Mouse (Mus musculus) CH12.LX (cell line): ENCODE measurements around the gene Abhd16a. TPM values are rescaled to one million over a fixed set of nuclear protein-coding genes. Genes with fewer than 3 reads are reported as not detected.

Source experiments
- DNase-seq: peaks from one replicate; pipeline ENCODE4 v3.0.0-alpha.2; 2013; ENCODE audit errors: extremely low read depth
- H3K27ac ChIP-seq: 2 replicates; pipeline ENCODE4 v1.5.1; 2012; ENCODE audit warnings: low read depth, mild to moderate bottlenecking, control low read depth, moderate library complexity; ENCODE audit not compliant: insufficient read depth
- H3K27me3 ChIP-seq: replicated peaks from 2 replicates; pipeline ENCODE3; 2012; ENCODE audit warnings: inconsistent platforms
- H3K36me3 ChIP-seq, 2 experiments: replicated peaks in 1 of 2; 2 replicates each; pipeline versions ENCODE3 to v1.6.1; 2012; ENCODE audit warnings: inconsistent platforms in 1 of 2, low read length in 1 of 2, mild to moderate bottlenecking in 1 of 2, mixed read lengths in 1 of 2, moderate library complexity in 1 of 2; ENCODE audit not compliant: control insufficient read depth in 1 of 2, insufficient read depth in 1 of 2
- H3K4me1 ChIP-seq, 2 experiments: 2 replicates each; pipeline ENCODE4 v1.6.1; 2012; ENCODE audit warnings: inconsistent platforms in 1 of 2, moderate library complexity in 1 of 2; ENCODE audit not compliant: insufficient read depth in 2 of 2, control insufficient read depth in 1 of 2
- H3K4me2 ChIP-seq: 2 replicates; pipeline ENCODE4 v1.6.1; 2012; ENCODE audit warnings: low read depth, mild to moderate bottlenecking, control low read depth; ENCODE audit not compliant: poor library complexity, insufficient read depth, severe bottlenecking
- H3K4me3 ChIP-seq, 3 experiments: fragments of 150-350 bp in 1 of 3; sonication (generic) in 1 of 3; replicated peaks in 1 of 3; 2 replicates each; pipeline versions ENCODE3 to v1.5.1; 2011 to 2012; ENCODE audit warnings: low read depth in 2 of 3, low read length in 2 of 3, mild to moderate bottlenecking in 2 of 3, moderate library complexity in 2 of 3, control low read depth in 1 of 3, improper control_type of control experiment in 1 of 3, inconsistent platforms in 1 of 3, mixed read lengths in 1 of 3; ENCODE audit not compliant: poor library complexity in 1 of 3
- H3K79me2 ChIP-seq: replicated peaks from 2 replicates; pipeline ENCODE4 v1.6.1; 2012; ENCODE audit warnings: mild to moderate bottlenecking, moderate library complexity; ENCODE audit not compliant: control insufficient read depth, poor library complexity, insufficient read depth, severe bottlenecking; ENCODE audit errors: extremely low read depth
- H3K9ac ChIP-seq: 2 replicates; pipeline ENCODE4 v1.6.1; 2012; ENCODE audit warnings: low read depth, mild to moderate bottlenecking, control low read depth, moderate library complexity; ENCODE audit not compliant: insufficient read depth
- H3K9me3 ChIP-seq: replicated peaks from 2 replicates; pipeline ENCODE3; 2012; ENCODE audit warnings: low read length, inconsistent platforms, mixed read lengths
- BHLHE40 ChIP-seq: IDR thresholded peaks from 2 replicates; pipeline ENCODE4 v1.6.1; 2011; ENCODE audit warnings: mild to moderate bottlenecking, low read depth, low read length, improper control_type of control experiment
- CHD1 ChIP-seq: IDR thresholded peaks from 2 replicates; pipeline ENCODE4 v1.6.1; 2012; ENCODE audit warnings: low read depth, low read length, improper control_type of control experiment, inconsistent platforms
- CTCF ChIP-seq, 2 experiments: IDR thresholded peaks in 1 of 2; conservative IDR thresholded peaks in 1 of 2; 2 replicates each; pipeline ENCODE4 v1.5.1; 2011 to 2012; ENCODE audit warnings: low read depth in 2 of 2, low read length in 2 of 2, improper control_type of control experiment in 1 of 2, inconsistent platforms in 1 of 2, mild to moderate bottlenecking in 1 of 2, moderate library complexity in 1 of 2
- ELF1 ChIP-seq: IDR thresholded peaks from 2 replicates; pipeline ENCODE4 v1.6.1; 2014; ENCODE audit warnings: low read depth, mild to moderate bottlenecking, inconsistent platforms, low read length, improper control_type of control experiment
- HCFC1 ChIP-seq: IDR thresholded peaks from 2 replicates; pipeline ENCODE4 v1.6.1; 2012; ENCODE audit warnings: low read depth, mild to moderate bottlenecking, inconsistent platforms, low read length, improper control_type of control experiment
- IRF4 ChIP-seq: IDR thresholded peaks from 2 replicates; pipeline ENCODE4 v1.6.1; 2014; ENCODE audit warnings: low read depth, mild to moderate bottlenecking, inconsistent platforms, low read length, improper control_type of control experiment
- KAT2A ChIP-seq: IDR thresholded peaks from 2 replicates; pipeline ENCODE4 v1.6.1; 2012; ENCODE audit warnings: low read length, improper control_type of control experiment, inconsistent platforms; ENCODE audit not compliant: insufficient replicate concordance
- MAX ChIP-seq: IDR thresholded peaks from 2 replicates; pipeline ENCODE4 v1.6.1; 2011; ENCODE audit warnings: low read length, improper control_type of control experiment
- MAZ ChIP-seq: IDR thresholded peaks from 2 replicates; pipeline ENCODE4 v1.6.1; 2012; ENCODE audit warnings: low read depth, mild to moderate bottlenecking, inconsistent platforms, low read length, improper control_type of control experiment, moderate library complexity
- MXI1 ChIP-seq: IDR thresholded peaks from 2 replicates; pipeline ENCODE4 v1.6.1; 2011; ENCODE audit warnings: mild to moderate bottlenecking, low read depth, low read length, improper control_type of control experiment
- MYC ChIP-seq: IDR thresholded peaks from 2 replicates; pipeline ENCODE4 v1.6.1; 2011; ENCODE audit warnings: low read depth, mild to moderate bottlenecking, improper control_type of control experiment, low read length
- NELFE ChIP-seq: IDR thresholded peaks from 2 replicates; pipeline ENCODE4 v1.6.1; 2011; ENCODE audit warnings: low read depth, low read length, improper control_type of control experiment
- NRF1 ChIP-seq: IDR thresholded peaks from 2 replicates; pipeline ENCODE4 v1.6.1; 2014; ENCODE audit warnings: low read depth, mild to moderate bottlenecking, inconsistent platforms, low read length, improper control_type of control experiment, moderate library complexity
- PAX5 ChIP-seq: IDR thresholded peaks from 2 replicates; pipeline ENCODE4 v1.6.1; 2012; ENCODE audit warnings: low read length, inconsistent platforms, mixed read lengths
- POLR2A ChIP-seq: IDR thresholded peaks from 2 replicates; pipeline ENCODE4 v1.6.1; 2011; ENCODE audit warnings: low read depth, mild to moderate bottlenecking, improper control_type of control experiment, low read length
- POLR2AphosphoS2 ChIP-seq: IDR thresholded peaks from 2 replicates; pipeline ENCODE4 v1.6.1; 2011; ENCODE audit warnings: low read depth, low read length, improper control_type of control experiment
- RAD21 ChIP-seq: IDR thresholded peaks from 2 replicates; pipeline ENCODE4 v1.6.1; 2011; ENCODE audit warnings: low read depth, mild to moderate bottlenecking, low read length, improper control_type of control experiment, moderate library complexity
- RCOR1 ChIP-seq: conservative IDR thresholded peaks from 2 replicates; pipeline ENCODE4 v1.6.1; 2012; ENCODE audit warnings: low read depth, mild to moderate bottlenecking, inconsistent platforms, low read length, improper control_type of control experiment
- SIN3A ChIP-seq: IDR thresholded peaks from 2 replicates; pipeline ENCODE4 v1.6.1; 2012; ENCODE audit warnings: low read length, improper control_type of control experiment, inconsistent platforms
- UBTF ChIP-seq: IDR thresholded peaks from 2 replicates; pipeline ENCODE4 v1.6.1; 2012; ENCODE audit warnings: low read depth, mild to moderate bottlenecking, inconsistent platforms, low read length, improper control_type of control experiment, moderate library complexity
- USF1 ChIP-seq: IDR thresholded peaks from 2 replicates; pipeline ENCODE4 v1.6.1; 2014; ENCODE audit warnings: low read depth, mild to moderate bottlenecking, inconsistent platforms, low read length, improper control_type of control experiment
- USF2 ChIP-seq: conservative IDR thresholded peaks from 2 replicates; pipeline ENCODE4 v1.6.1; 2011; ENCODE audit warnings: low read depth, low read length, improper control_type of control experiment
- ZC3H11A ChIP-seq: IDR thresholded peaks from 2 replicates; pipeline ENCODE4 v1.6.1; 2012; ENCODE audit warnings: low read depth, mild to moderate bottlenecking, inconsistent platforms, low read length, improper control_type of control experiment
- ZKSCAN1 ChIP-seq: IDR thresholded peaks from 2 replicates; pipeline ENCODE4 v1.6.1; 2012; ENCODE audit warnings: low read depth, inconsistent platforms, low read length, improper control_type of control experiment, borderline replicate concordance
- ZNF384 ChIP-seq: IDR thresholded peaks from 2 replicates; pipeline ENCODE4 v1.6.1; 2012; ENCODE audit warnings: low read depth, low read length, improper control_type of control experiment, inconsistent platforms
- dilution Hi-C: fragments of 300-500 bp; cut with MboI; formaldehyde crosslinking; loops from 2 replicates; pipeline ENCODE4 v1.14.3; 2020; ENCODE audit warnings: low sequenced_read_pairs; ENCODE audit not compliant: extremely low pct_unique_long_range_greater_than_20kb, extremely low pct_ligation_motif_present
- in situ Hi-C: fragments of 300-500 bp; cut with MboI; formaldehyde crosslinking; loops from 3 replicates; pipeline ENCODE4 v1.14.3; 2019; ENCODE audit warnings: low sequenced_read_pairs, low pct_ligation_motif_present, low pct_unique_long_range_greater_than_20kb, mixed read lengths
- polyA plus RNA-seq: library from polyadenylated mRNA; unstranded; fragments of >175 nt; gene quantifications from 2 replicates; pipeline ENCODE4 v1.2.1, GENCODE M21; 2012; ENCODE audit warnings: low read depth; ENCODE audit not compliant: insufficient read length
- total RNA-seq, 2 experiments: library from RNA; depleted of rRNA; stranded (reverse); fragments of 300-350 nt in 1 of 2; fragments of >200 nt in 1 of 2; gene quantifications; 2 replicates each; pipeline ENCODE4 v1.2.3; 2012 to 2014

The Abhd16a gene
- total and polyA plus RNA-seq, 3 experiments: 11.6 to 16.6 (median 15.3) TPM

GRCm38 (mm10) chr17:35135591-35136320 lies 46.7 kb downstream of the Abhd16a start:
- TF ChIP-seq MXI1: peak; percentile 16; the same call in 1 of the 2 replicates
- peak; percentile 50; the same call in 1 of the 2 replicates for TF ChIP-seq BHLHE40
- 0 out of 2 replicates have a peak, but pooled peaks have one; percentile 8 for TF ChIP-seq MYC
- TF ChIP-seq NRF1: peak; percentile 83
- no peak for TF ChIP-seq ZC3H11A
- TF ChIP-seq IRF4: no peak
- 0 out of 2 replicates have a peak, but pooled peaks have one; percentile 69 for TF ChIP-seq CHD1
- no peak; the same call in 1 of the 2 replicates for TF ChIP-seq NELFE
- no peak for TF ChIP-seq CTCF (conservative IDR thresholded peaks at IDR 0.05 in 1 of 2, IDR thresholded peaks at IDR 0.05 in 1 of 2; ENCODE audit: low read depth in 2 of 2, low read length in 2 of 2)
- TF ChIP-seq RAD21: no peak
- peak; percentile 68; the same call in 1 of the 2 replicates for TF ChIP-seq MAZ
- peak; percentile 33 for TF ChIP-seq MAX
- TF ChIP-seq RCOR1: no peak
- TF ChIP-seq POLR2AphosphoS2: 0 out of 2 replicates have a peak, but pooled peaks have one; percentile 32
- dilution Hi-C loops: no loop called here

DNA sequence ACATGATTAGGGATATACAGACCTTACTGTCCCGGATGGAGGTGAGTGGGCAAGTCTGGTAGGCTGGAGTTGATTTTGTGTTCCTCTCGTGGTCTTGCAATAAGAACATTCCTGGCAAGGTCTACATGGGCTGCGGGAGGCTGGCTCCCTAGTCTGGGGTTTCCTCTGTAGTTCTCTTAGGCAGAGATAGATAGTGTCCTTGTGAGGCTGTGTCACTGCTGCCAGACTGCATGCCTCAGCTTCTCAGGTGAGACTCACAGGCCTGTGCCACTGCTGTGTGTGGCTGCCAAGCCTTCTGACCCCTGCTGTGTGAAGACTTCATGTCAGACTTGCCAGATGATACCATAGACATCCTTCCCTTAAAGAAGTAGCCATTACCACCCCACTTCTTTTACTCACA lies 50.2 kb downstream of the Abhd16a start:
- no peak for TF ChIP-seq ELF1
- no peak for TF ChIP-seq ZNF384
- TF ChIP-seq RCOR1: no peak
- no peak for TF ChIP-seq NRF1
- no peak for TF ChIP-seq HCFC1
- no peak for TF ChIP-seq IRF4
- TF ChIP-seq PAX5: no peak
- no peak for TF ChIP-seq MAX
- no peak for TF ChIP-seq BHLHE40
- no peak for TF ChIP-seq KAT2A
- TF ChIP-seq ZC3H11A: no peak
- TF ChIP-seq UBTF: no peak
- TF ChIP-seq ZKSCAN1: no peak
- TF ChIP-seq USF2: no peak
- TF ChIP-seq RAD21: no peak
- no peak for TF ChIP-seq USF1
- no peak for TF ChIP-seq POLR2A
- no peak for TF ChIP-seq SIN3A
- peaks cover 7% of the 10 kb centered on the region for H3K9me3 ChIP-seq
- H3K4me2 ChIP-seq: no peak overlapping the region
- peaks cover 0 to 15% of the 10 kb centered on the region in 2 experiments; a peak in 3 of 4 replicates for H3K4me1 ChIP-seq
- in situ Hi-C loops (no loop called here), dilution Hi-C loops (no loop called here)
- no peaks in the 10 kb centered on the region for H3K27me3 ChIP-seq
- peaks cover 47% of the 10 kb centered on the region for H3K79me2 ChIP-seq
- no peak overlapping the region for H3K4me3 ChIP-seq
- H3K36me3 ChIP-seq: peaks cover 57 to 70% of the 10 kb centered on the region in 2 experiments
- no peak overlapping the region for H3K9ac ChIP-seq
- DNase-seq: no peak
- no peak overlapping the region for H3K27ac ChIP-seq

More at GRCm38 (mm10) chr17:35135591-35136320, 46.7 kb downstream of the Abhd16a start:
- in situ Hi-C loops: no loop called here
- Histone ChIP-seq H3K36me3 (peaks cover 26 to 46% of the 10 kb centered on the region in 2 experiments), H3K27me3 (no peaks in the 10 kb centered on the region), H3K27ac (peak overlapping the region; percentile 74), H3K9me3 (no peaks in the 10 kb centered on the region), H3K9ac (peak overlapping the region; percentile 80), H3K79me2 (peaks cover 47% of the 10 kb centered on the region), H3K4me1 (peaks cover 0 to 19% of the 10 kb centered on the region in 2 experiments; a peak in 2 of 4 replicates), H3K4me2 (peak overlapping the region; percentile 95), H3K4me3 (peak overlapping the region; percentile 83 to 95 (median 91))
- DNase-seq: peak; percentile 65
